Mouse (Mus musculus): ENCODE data around the gene Cldn34b1. TPM values are rescaled to one million over a fixed set of nuclear protein-coding genes. Genes with fewer than 3 reads are reported as not detected.
"Not testable (repeated sequence)": the region's sequence is repeated elsewhere in the genome, so short reads cannot be mapped to it uniquely, and the experiment has no call there.

Gene Cldn34b1
- not detected in 2 replicates for polyA plus RNA-seq (2015; fragmentation: Nextera tagmentation; extraction: Ambion mirVana)

DNA sequence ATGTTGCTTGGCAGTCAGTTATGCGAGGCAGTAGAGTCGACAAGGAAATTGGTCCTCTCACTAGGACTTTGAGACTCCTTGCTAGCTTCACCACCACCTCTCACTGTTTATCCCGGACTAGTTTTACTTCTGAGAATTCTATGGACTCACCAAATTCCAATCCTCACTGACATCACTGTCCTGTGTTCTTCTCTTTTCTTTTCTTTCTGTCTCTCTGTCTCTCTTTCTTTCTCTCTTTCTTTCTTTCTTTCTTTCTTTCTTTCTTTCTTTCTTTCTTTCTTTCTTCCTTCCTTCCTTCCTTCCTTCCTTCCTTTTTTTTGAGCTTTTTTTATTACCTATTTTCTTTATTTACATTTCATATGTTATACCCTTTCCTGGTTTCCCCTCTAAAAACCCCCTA lies at the start of gene Cldn34b1:
Gene Cldn34b1 (minus strand): TSS at position 101 of the 400 bp plus-strand sequence.
- H3K36me3 ChIP-seq; H3K9ac ChIP-seq; H3K4me3 ChIP-seq; ATAC-seq (ENCODE audit: low FRiP score, low read depth); H3K4me2 ChIP-seq (replicated peaks); H3K9me3 ChIP-seq; H3K4me1 ChIP-seq; H3K27ac ChIP-seq; H3K27me3 ChIP-seq: not testable (repeated sequence)
- WGBS: 85% methylated on average over 3 of the region's 3 CpGs

- not testable (repeated sequence) for H3K36me3 ChIP-seq; H3K9ac ChIP-seq; ATAC-seq (ENCODE audit: low FRiP score, low read depth); H3K9me3 ChIP-seq; H3K4me2 ChIP-seq (replicated peaks); H3K4me1 ChIP-seq; H3K27me3 ChIP-seq; H3K4me3 ChIP-seq; H3K27ac ChIP-seq
- WGBS: 59% methylated on average over 1 of the region's 1 CpGs
Observed at GRCm38 (mm10) chrX:154935887-154936286, 45.8 kb upstream of the Cldn34b1 start, which contains the start of gene Magea6. Gene Magea6, minus strand, starts transcription at chrX:154935987.

Other genes starting within 250 kb of the Cldn34b1 start
- not detected in 2 replicates for gene Magea6, start 45.7 kb upstream of the Cldn34b1 start, polyA plus RNA-seq (2015; fragmentation: Nextera tagmentation; extraction: Ambion mirVana)
- not detected in 2 replicates for gene Magea3, start 59.2 kb upstream of the Cldn34b1 start, polyA plus RNA-seq (2015; fragmentation: Nextera tagmentation; extraction: Ambion mirVana)
- gene Magea8, start 105.6 kb upstream of the Cldn34b1 start, polyA plus RNA-seq (2015; fragmentation: Nextera tagmentation; extraction: Ambion mirVana): not detected in 2 replicates
- not detected in 2 replicates for gene Magea5, start 172.9 kb upstream of the Cldn34b1 start, polyA plus RNA-seq (2015; fragmentation: Nextera tagmentation; extraction: Ambion mirVana)
- gene Magea1, start 199.5 kb upstream of the Cldn34b1 start, polyA plus RNA-seq (2015; fragmentation: Nextera tagmentation; extraction: Ambion mirVana): not detected in 2 replicates
- gene Magea2, start 203.4 kb upstream of the Cldn34b1 start, polyA plus RNA-seq (2015; fragmentation: Nextera tagmentation; extraction: Ambion mirVana): not detected in 2 replicates
- not detected in 2 replicates for gene Cldn34b2, start 238.1 kb upstream of the Cldn34b1 start, polyA plus RNA-seq (2015; fragmentation: Nextera tagmentation; extraction: Ambion mirVana)